Mouse (Mus musculus) bone marrow macrophage, adult 2 months (primary cell): Measurements from ENCODE around the gene Ube2z.

ENCODE experiments used
- CTCF ChIP-seq: IDR thresholded peaks from 2 replicates; pipeline ENCODE4 v1.5.1; 2012; ENCODE audit warnings: low read depth, mild to moderate bottlenecking, low read length, moderate library complexity
- POLR2A ChIP-seq: IDR thresholded peaks from 2 replicates; pipeline ENCODE4 v1.6.1; 2012; ENCODE audit warnings: mild to moderate bottlenecking, low read depth, low read length, borderline replicate concordance

GRCm38 (mm10) chr11:96020622-96021021 lies 44.6 kb downstream of the Ube2z start:
- no peak for TF ChIP-seq CTCF
- no peak for TF ChIP-seq POLR2A
